Mouse (Mus musculus): ENCODE data around the gene Rbm18.

Rbm18 gene

DNA sequence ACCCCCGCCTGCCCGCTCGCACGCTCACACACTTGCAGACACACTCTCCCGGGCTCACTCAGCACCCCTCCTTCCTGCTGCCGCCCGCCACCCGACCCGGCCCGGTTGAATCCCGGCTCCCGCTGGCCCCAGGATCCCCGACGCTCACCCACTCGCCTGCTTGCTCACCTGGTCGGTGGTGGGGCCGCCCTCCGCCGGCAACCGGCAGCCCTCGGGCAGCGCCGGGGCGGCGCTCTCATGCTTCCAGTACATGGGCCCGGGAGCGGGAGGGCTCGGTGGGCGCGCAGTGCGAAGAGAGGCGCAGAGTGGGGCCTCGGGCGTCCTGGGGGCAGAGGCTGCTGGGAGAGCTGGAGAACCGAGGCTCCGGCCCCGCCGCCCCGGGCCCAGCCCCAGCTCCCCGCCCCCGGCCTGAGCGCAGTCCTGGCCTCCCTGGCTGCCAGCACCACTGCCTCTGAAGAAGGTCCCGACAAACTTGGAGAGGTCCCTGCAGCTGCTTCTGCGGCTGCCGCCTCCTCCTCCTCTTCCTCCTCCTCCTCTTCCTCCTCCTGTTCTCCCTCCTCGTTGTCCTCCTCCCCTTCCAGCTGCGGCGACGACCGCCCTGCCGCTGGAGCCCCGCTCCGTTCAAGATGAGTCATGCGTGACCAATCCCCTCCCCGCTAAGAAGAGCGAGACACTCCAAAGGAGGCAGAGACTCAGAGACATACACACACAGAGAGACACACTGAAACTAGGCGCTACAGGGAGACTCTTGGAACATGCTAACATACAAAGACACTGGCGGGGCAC, 31.4 kb downstream of the Rbm18 start, which contains the start of gene Lhx6:
TSS of gene Lhx6 (minus strand) at position 453 of the 786 bp plus-strand sequence.
- peak; percentile 28 for DNase-seq (ENCODE audit: low read depth, low spot score)

DNA sequence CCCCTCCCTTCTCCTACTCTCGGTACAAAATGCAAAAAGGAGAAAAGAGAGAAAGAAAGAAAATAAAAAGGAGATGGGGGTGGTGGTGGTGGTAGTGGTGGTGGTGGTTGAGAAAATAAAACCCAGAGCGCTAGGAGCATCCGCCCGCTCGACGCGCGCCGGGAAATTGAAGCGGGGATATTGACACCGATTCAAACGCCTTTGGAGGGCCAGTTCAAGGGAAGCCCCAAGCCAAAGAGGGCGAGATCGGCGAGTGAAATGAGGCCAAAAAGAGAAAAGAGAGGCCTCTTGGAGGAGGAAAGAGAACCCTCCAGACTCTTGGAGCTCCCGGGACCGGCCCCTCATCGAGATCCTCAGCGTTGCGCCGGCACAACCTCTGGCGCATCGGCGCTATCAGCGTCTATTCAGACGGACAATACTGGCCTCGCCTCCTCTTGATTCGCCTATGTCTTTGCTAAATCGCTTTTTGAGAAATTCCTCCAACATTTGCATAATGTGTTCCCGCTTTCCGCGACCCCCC, 32.1 kb downstream of the Rbm18 start:
- DNase-seq (ENCODE audit: low read depth, low spot score), result peak; percentile 42

DNA sequence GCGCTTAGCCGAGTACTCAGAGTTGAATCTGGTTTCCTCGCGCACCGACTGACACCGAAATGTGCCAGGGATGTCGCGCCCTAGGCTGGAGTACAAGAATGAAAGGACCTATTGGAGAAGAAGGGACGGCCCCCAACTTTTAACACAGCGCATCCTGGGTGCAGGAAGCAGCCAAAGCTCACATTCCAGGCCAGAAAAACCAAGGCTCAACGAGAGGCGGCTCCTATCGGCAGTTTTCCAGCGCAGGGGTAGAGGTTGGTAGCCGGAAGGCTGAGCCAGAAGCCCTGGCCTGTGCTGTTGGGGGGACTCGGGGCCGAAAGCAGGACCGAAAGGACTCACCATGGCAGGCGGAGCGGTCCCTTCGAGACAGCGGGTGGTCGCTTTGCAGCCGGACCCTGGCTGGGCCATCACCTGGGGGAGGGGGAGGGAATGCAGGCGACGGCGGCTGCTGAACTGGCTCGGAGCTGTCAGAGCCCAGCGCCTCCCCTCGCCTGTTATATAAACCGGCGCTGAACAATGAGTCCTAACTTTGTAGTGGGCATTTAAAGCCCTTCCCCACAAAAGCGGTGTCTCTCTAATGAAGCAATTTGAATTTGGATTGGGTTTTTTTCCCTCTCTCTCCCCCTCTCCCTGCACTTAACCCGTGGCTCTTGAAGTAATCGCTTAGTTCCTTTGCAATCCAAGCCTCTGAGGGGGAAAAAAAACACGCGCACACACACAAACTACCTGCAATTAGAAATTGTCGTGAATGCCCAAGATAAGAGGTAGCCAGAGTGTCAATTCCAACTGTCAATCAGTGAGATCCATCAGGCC, 32.8 kb downstream of the Rbm18 start:
- DNase-seq (ENCODE audit: low read depth, low spot score), result peak; percentile 29

DNA sequence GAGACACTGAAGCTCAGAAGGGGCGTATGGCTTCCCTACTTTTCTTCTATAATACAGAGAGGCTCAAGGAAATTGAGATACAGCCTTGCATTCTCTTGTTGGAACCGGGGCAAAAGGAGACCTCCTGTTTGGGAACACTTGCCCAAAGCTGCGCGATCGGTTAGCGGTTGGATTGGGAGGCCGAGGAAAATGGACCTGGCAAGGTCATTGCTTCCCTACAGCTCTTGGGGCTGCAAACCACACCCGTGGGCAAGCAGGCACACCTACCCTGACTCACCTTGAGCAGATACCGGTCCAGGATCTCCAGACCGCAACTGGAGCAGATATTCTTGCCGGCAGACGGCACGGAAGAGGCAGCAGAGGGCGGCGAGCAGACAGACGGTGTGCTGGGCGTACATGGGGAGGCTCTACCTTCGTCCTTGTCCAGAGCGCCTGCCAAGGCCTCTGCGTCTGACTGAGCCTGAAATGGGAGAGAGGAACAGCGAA, 33.5 kb downstream of the Rbm18 start:
- peak; percentile 40 for DNase-seq (ENCODE audit: low read depth, low spot score)

DNA sequence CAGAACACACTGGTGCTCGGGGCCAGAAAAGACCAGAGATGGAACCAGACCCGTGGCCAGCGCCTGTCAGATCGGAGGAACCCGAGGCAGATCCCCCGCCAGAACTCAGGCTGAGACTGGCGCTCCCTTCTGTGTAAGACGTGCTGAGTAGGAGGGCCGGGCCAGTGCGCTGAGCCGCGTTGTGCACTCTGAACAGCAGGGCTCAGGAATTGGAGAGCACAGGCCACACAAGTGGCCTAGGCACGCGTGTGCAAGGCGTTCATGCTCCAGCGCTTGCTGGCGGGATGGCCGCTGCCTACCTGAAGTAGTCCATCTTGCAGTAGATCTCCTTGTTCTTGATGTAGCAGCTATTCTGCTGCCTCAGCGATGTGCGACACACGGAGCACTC, 34.0 kb downstream of the Rbm18 start:
- DNase-seq (ENCODE audit: low read depth, low spot score), result peak; percentile 61

- DNase-seq (ENCODE audit: low read depth, low spot score), result peak; percentile 19
Measured at GRCm38 (mm10) chr2:36101866-36102558, 34.6 kb downstream of the Rbm18 start.

DNA sequence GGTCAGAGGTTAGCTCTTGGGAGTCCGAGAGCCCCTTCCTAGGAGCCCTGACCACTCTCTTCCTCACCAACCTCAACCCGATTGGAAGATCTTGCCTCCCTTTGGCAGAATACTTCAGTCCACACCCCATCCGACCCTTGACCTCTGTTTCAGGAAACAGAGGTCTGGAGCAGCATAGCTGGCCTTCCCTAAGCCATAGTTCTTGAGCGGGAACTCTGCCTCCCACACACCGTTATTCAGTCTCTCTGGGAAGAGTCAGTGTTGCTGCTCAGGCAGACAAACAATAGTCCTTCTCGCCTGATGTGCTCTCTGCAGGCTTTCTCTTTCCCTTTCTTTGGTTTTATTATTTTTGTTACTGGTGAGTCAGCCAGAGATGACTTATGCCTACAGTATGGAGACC, 36.8 kb downstream of the Rbm18 start:
- DNase-seq (ENCODE audit: low read depth, low spot score), result peak; percentile 8

- DNase-seq (ENCODE audit: low read depth, low spot score), result no peak
Measured at GRCm38 (mm10) chr2:36098021-36098420, 38.6 kb downstream of the Rbm18 start.

GRCm38 (mm10) chr2:36097129-36097815, 39.3 kb downstream of the Rbm18 start:
- DNase-seq (ENCODE audit: low read depth, low spot score), result no peak

DNA sequence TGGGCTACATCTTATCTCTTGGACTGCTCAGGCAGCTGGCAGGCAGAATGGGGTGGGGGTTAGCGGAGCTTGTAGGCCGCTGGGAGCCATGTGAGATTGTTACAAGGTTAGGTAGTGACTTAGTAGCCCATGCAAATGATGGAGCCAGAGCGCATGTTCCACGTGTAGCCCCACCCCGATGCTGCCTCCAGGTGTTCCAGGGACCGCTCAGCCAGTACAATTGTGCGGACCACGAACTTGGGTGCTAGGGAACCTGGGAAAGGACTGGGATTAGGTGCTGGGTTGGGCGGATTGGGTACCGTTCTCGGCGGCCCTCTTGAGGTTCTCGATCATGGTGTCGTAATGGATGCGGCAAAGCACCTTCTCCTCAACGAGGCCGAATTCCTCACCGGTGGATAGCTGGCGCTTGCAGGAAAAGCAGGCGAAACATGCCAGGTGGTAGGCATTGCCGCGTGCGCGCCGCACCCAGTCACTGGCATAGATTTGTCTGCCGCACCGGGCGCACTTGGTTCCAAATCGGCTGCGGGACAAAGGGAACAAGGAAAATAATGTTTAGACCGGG, 42.6 kb downstream of the Rbm18 start:
- peak; percentile 35 for DNase-seq (ENCODE audit: low read depth, low spot score)

- no peak for DNase-seq (ENCODE audit: low read depth, low spot score)
Measured at GRCm38 (mm10) chr2:36093301-36093700, 43.3 kb downstream of the Rbm18 start.

- DNase-seq (ENCODE audit: low read depth, low spot score), result no peak
Measured at GRCm38 (mm10) chr2:36092748-36093147, 43.8 kb downstream of the Rbm18 start.

DNA sequence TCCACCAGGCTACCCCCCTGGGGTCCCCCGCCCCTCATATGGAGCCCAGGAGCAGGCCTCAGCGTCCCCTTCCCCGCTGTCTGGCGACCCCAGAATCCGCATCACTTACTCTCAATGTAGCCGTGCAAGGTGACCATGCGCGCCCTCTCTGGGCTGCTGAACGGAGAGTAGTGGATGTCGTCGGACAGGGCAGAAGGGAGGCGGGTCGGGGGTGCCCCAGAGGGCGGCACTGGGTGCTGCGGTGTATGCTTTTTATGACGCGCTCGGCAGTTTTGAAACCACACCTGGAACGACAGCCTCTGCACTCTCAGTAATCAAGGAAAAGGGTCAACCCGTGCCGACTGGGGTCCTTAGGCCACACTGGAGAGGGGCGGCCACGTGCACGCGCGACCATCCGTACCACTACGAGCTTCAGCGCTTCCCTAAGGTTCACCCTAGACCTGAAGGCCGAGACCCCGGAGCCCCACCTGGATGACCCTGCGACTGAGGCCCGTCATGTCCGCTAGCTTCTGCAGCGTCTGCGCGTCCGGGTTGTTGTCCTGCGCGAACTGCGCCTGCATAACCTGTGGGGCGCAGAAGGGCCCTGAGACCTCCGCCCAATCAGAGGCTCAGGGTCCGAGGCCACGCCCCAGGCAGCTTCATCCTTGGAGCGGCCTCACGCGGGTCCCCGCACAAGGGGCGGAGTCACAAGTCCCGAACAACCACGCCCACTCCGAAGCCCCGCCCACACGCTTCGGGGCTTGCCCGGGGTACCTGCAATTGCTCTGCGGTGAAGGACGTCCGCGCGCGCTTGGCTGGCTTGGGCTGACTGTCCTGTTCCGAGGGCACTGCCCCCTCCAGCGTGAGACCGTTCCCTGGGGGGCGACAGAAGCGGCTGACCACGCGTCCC, 45.5 kb downstream of the Rbm18 start:
- DNase-seq (ENCODE audit: low read depth, low spot score), result peak; percentile 97

DNA sequence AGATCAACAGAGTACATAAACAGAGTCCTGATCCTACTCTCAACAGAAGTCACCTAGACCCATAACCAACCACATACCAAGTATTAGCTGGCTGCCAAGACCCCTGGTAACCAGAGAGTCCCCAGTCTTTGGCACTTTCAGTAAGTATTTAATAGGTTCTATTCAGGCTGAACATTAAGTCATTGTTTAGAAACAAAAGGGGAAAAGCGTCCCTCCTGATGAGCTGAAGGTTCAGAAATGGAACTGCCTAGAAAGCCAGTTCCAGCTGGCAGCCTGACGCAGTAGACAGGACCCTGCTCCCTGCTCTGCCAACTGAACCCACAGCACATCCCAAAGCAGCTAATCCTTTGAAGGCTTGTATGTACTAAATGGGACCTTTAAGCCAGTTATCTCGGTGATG, 47.4 kb downstream of the Rbm18 start:
- DNase-seq (ENCODE audit: low read depth, low spot score), result peak; percentile 44

GRCm38 (mm10) chr2:36085041-36085440, 51.5 kb downstream of the Rbm18 start:
- no peak for DNase-seq (ENCODE audit: low read depth, low spot score)

DNA sequence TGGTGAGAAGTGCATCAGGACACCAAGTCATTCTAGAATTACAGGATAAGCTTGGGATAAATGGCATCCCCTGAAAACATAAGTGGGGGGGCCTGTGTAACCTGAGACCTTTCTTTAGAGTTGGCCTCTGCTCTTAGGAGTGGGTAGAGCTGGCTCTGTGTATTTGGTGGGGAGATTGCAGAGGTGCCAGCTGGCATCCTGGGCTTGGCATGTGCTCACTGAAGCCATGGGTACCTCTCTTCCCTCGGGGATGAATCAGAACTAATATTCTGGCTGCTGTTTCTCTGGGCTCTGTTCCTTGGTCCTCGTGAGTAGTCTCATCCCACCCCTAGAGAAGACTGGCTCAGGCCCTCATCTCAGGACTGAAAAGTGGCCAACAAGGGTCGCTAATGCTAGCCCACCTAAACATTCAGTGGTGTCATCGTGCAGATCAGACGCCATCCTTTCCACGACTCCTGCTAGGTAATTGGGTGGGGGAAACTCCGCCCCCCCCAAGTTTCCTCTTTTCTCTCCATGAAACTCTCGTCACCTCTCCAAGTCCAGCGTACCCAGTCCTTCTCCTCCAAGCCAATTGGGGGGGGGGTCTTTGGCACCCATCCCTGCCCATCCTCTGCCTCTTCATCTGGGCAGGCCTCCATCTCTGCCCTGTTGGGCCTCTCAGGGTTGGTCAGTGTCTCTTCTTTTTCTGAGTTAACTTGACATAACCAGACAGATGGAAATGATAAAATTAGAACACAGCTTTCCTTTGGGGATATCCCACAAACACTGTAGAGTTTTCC, 53.6 kb downstream of the Rbm18 start:
- DNase-seq (ENCODE audit: low read depth, low spot score), result no peak

GRCm38 (mm10) chr2:36081446-36081845, 55.1 kb downstream of the Rbm18 start:
- peak; percentile 9 for DNase-seq (ENCODE audit: low read depth, low spot score)

DNA sequence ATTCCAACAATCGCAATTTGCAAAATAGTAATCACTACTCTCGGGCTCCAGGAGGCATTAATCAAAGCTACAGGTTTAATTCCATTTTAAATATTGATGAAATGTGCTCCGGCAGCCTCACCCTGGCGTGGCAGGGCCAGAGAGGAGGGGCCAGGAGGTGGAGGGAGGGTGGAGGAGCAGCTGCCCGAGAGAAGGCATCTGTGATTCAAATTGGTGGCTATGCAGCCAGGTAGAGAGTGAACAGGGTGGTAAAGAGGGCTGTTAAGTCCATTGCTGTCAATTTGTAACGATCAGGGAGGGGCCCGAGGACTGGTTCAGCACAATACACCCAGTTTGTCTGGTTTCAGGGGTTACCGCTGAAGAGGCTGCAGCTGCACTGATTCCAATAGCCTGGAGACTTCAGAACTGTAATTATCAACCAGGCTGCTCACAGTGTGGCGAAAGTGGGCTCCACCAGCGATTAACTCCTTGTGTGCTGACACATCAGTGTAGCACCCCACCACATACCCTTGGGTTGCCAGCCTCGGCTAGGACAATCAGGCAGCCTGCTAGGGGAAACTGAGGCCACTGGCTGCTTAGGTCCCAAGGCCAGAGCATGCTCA, 59.3 kb downstream of the Rbm18 start:
- DNase-seq (ENCODE audit: low read depth, low spot score), result peak; percentile 9

GRCm38 (mm10) chr2:36075210-36075609, 61.4 kb downstream of the Rbm18 start:
- no peak for DNase-seq (ENCODE audit: low read depth, low spot score)
